Mouse (Mus musculus): Measurements from ENCODE around the gene Tmem62. TPM values are rescaled to one million over a fixed set of nuclear protein-coding genes. Genes with fewer than 3 reads are reported as not detected.

Tmem62 gene
- 1 to 10 TPM in 1 of 2 experiments, under 1 TPM in 1; 0.56 to 4.0 TPM for polyA plus RNA-seq (2012; fragmentation: generic; extraction: Trizol)

DNA sequence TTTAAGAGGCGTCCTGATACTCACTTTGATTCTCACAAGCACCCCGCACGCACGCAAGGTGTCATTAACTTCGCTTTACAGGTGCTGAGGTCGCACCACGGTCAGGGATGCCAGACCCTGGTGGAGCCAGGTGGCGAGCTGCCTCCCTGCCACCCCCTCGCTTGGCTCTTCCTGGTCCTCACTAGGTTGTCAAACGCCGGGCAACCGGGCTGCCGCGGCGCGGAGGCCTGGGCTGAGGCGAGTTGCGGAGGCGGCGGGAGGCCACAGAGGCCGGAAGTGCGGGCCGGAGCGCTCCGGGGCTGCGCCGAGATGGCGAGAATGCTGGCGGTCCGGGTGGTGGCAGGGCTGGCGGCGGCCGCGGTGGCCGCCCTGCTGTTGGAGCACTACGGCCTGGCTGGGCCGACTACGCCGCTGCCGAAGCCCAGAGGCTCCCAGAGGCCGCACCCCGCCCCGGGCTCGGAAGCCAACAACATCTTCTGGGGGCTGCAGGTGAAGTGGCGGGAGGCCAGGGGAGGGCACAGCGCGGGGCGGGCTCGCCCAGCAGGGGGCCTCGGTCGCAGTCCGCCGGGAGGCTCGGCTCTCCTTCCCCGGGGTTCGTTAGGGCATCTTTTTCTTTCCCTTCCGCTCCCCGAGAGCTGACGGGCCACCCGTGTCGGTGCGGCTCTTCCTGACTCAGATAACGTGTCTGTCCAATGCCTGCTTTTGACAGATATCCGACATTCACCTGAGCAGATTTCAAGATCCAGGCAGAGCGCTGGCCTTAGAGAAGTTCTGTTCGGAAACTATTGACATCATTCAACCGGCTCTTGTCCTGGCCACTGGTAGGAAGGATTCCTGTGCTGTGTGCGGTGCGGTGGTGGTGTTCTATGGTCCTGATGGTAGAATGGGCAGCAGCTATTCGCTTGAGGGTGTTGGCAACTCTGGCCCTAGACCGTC, at the start of gene Tmem62:
Gene Tmem62 (plus strand): TSS at position 28 of the 936 bp plus-strand sequence.

DNA sequence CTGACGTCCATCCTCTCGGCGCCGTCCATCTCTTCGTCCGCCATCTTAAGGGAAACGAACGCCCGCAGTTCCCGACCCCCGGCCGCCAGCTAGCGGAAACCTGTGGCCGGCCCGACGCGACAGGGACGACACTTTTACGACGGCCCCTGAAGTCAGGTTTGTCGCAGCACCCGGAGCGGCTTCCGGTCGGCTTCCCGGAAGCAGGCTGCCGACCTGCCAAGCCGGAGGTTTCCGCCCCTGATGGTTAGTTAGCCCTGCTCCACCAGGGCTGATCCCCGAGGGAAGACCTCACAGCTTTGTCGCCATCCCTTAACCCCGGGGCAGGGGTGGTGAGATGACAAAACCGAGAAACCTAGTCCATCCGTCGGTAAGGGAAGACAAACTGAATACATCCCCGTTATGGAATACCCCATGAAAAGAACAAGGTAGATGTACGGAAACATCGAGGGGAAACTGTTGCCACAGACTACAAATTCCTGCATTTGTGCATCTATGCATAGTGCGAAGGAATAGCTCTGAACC, 6.2 kb upstream of the Tmem62 start, which contains the start of gene Ubr1:
Gene Ubr1 (minus strand): TSS at position 157 of the 522 bp plus-strand sequence.

DNA sequence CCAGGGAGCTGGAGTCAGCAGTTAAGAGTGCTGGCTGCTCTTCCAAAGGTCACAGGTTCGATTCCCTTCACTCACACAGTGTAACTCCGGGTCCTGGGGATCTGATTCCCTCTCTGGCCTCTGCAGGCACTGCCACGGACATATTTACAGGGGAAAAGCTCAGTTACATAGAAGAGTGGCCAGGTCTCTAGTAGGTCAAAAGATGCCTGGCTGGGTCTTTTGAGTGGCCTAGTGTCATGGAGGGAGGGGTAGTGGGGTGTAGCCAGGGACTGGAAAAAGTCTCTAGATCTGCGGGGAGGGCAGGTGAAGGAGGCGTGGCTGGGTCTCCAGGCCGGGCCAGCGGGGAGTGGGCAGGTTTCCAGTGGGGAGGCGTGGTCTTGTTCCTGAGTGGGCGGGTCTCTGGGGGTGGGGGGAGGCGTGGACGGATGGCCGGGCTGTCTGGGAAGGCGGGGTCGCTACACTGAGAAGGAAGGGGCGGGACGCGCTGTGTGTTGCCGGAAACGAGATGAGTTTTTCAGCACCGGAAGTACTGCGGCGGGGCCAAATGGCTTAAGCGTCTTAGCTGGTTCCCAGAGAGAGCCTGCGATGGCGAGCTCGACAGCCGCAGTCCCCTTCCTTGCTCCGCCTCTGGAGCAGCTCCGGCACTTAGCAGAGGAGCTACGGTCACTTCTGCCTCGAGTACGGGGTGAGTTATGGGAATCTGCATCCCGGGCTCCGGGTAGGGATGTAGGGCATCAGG, 31.3 kb downstream of the Tmem62 start, which contains the start of gene Ccndbp1:
Gene Ccndbp1 (plus strand): TSS at position 479 of the 739 bp plus-strand sequence.

DNA sequence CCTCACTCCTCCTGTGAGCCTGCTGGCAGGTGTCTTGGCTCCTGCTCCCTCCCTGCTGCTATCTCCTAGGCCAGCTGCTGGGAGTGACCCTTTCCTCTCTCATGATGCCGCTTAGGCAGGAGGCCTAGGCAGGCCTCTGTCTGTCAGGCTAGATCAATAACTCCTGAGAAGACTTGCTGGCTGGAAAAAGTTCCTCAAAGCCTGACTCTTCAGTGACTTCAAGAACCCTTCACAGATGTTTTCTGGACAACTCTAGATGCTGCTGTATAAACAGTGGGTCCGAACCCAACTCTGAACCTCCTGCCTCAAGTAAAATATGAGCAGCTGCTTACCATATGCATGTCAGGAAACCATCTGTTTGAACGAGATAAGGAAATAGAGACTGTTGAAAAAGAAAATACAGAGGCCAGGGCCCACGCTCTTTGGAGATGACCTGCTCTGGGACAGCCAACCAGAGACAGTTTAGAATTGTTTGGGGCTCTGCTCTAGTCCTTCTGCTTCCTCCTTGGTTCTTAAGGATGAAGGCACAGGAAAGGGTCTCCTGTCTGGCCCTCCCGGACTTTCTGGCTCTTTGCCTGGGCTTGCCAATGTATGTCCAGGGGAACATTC, 60.0 kb downstream of the Tmem62 start, which contains the start of gene Epb42:
Gene Epb42 (minus strand): TSS at position 340 of the 609 bp plus-strand sequence.

Other genes starting within 250 kb of the Tmem62 start
- 1 to 10 TPM; 2.8 to 6.8 TPM for gene Cdan1, start 126.9 kb upstream of the Tmem62 start, polyA plus RNA-seq (2012; fragmentation: generic; extraction: Trizol)
- 1 to 10 TPM in 1 of 2 experiments, under 1 TPM in 1; 0.06 to 1.9 TPM for gene Ttbk2, start 126.4 kb upstream of the Tmem62 start, polyA plus RNA-seq (2012; fragmentation: generic; extraction: Trizol)
- 1 to 10 TPM in 1 of 2 experiments, under 1 TPM in 1; 0.18 to 2.8 TPM for gene Ubr1, start 6.3 kb upstream of the Tmem62 start, polyA plus RNA-seq (2012; fragmentation: generic; extraction: Trizol)
- 10 to 100 TPM in 1 of 2 experiments, 1 to 10 TPM in 1; 8.8 to 36.3 TPM for gene Ccndbp1, start 31.4 kb downstream of the Tmem62 start, polyA plus RNA-seq (2012; fragmentation: generic; extraction: Trizol)
- not detected for gene Epb42, start 60.1 kb downstream of the Tmem62 start, polyA plus RNA-seq (2012; fragmentation: generic; extraction: Trizol)
- 10 to 100 TPM in 1 of 2 experiments, under 1 TPM in 1; 0.08 to 10.2 TPM for gene Tgm5, start 108.8 kb downstream of the Tmem62 start, polyA plus RNA-seq (2012; fragmentation: generic; extraction: Trizol)
- gene Tgm7, start 132.8 kb downstream of the Tmem62 start, polyA plus RNA-seq (2012; fragmentation: generic; extraction: Trizol) = not detected
- gene Adal, start 163.4 kb downstream of the Tmem62 start, polyA plus RNA-seq (2012; fragmentation: generic; extraction: Trizol) = 1 to 10 TPM in 1 of 2 experiments, under 1 TPM in 1; 0.12 to 1.8 TPM
- 1 to 10 TPM; 1.3 to 2.5 TPM for gene Lcmt2, start 163.6 kb downstream of the Tmem62 start, polyA plus RNA-seq (2012; fragmentation: generic; extraction: Trizol)
- 10 to 100 TPM in 1 of 2 experiments, 1 to 10 TPM in 1; 3.5 to 12.2 TPM for gene Tubgcp4, start 193.6 kb downstream of the Tmem62 start, polyA plus RNA-seq (2012; fragmentation: generic; extraction: Trizol)
- gene Zscan29, start 194.1 kb downstream of the Tmem62 start, polyA plus RNA-seq (2012; fragmentation: generic; extraction: Trizol) = 1 to 10 TPM in 1 of 2 experiments, under 1 TPM in 1; 0.96 to 3.4 TPM